Mouse (Mus musculus) urinary bladder, adult 18-20 months (tissue): ENCODE measurements around the gene Gm853.
"Not testable (repeated sequence)": the region's sequence is repeated elsewhere in the genome, so short reads cannot be mapped to it uniquely, and the experiment has no call there.

Experiments used
- DNase-seq, 2 experiments: peaks; one replicate each; pipeline ENCODE4 v3.0.0; 2022; ENCODE audit warnings: low spot score in 2 of 2, mixed read lengths in 2 of 2

Gene Gm853

DNA sequence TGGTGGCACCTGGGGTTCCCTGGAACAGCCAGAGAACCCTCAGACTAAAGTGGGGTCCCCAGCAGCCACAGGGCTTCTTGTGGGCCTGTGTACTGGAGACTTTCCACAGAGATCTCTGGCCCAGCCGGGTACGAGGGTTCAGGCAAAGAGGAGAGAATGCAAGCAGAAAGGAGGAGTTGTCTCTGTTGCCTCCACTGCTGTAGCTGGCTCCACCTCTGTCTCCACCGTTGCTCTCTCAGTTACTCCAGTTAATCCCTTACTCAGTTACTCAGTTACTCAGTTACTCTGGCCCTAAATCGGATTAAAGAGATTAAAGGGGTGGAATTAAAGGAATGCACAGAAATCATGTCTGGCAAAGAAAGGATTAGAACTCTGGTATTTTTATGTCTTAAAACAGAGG is at the start of gene Gm853:
Gene Gm853 (minus strand): TSS at position 223 of the 400 bp plus-strand sequence.
- DNase-seq, result no peak

DNA sequence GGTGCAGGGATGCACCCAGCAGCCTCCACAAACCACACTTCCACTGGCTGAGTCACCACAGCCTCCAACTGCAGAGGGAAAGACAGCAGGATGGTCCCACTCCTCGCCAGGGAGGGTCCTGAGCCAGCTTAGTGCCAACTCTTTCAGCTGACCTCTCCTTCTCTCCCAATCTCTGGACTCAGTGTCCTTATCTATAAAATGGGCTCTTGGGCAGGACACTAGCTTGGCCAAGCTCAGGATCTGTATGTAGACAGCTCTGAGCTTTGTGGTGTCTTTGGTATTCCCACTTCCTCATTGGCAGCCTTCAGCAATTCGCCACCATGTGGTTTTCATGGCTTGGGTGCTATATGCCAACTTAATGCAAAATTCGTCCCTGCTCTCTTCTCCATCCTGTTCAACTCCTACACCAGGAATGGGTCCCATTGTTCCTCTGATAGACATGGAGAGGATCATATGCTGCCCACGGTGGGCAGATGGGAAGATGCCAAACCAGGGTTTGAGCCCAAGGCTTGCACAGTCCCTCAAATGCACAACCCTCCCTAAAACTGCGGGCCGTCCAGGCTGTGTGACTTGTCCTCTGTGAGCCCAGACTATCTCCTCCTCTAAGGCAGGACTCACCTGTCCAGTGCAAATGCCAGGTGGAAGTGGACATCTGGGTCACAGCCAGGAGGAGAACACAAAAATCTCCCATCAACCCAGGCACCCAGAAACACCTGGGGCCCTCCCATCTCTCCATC is 48.6 kb upstream of the Gm853 start:
- no peak for DNase-seq

DNA sequence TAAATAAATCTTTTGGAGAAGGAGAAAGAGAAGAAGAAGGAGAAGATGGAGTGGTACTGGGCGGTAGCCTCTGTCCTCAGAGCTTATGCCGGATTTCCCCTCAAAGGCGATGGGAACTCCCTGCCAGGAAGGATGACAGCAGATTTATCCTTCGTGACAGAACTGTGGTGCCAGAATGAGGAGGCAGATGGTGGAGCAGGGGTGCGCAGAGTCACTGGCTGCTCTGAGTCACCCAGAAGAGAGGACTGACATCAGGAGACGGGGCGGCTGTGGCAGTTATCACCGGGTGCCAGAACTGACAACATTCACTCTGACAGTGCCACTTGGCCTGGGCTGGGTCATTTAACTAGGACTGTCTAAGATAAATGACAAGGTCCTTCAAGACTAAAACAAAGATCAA is 47.9 kb upstream of the Gm853 start:
- no peak for DNase-seq

DNA sequence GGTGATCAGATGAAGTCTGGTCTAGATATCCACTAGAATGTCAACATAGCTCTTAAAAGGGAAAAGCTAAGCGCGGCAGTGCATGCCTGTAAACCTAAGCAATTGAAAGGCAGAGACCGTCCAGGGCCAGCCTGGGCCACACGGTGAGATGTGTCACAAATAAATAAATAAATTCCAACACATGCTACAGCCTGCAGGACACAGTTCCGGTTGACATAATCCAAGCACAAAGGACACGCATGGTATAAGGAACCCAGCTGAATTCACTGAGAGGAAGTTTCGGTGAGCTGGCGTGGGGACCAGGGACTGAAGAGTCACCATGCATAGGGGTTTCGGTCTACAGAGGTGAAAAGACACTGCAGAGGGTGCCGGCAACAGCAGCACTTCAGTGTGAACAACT is 46.5 kb upstream of the Gm853 start:
- DNase-seq, result peak in 1 of 2 experiments; percentile 49

DNA sequence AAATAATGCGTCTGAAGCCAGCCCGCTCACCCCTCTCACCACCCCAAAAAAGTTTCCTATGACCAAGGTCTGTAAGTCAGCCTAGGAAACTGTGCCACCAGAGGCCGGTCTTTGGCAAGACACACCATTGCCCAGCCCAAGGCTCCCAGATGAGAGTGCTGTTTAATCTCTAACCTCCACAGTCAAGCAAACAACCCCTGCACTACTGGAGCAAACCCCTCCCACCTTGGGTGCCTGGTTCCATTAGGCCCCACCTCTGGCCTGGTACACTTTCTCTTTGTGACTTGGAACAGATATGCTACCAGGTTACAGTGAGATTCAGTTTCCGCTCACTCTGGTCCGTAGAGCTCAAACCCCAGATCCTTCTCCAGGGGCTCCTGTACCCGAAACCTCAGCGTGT is 44.9 kb upstream of the Gm853 start:
- DNase-seq, result peak in 1 of 2 experiments; percentile 29

DNA sequence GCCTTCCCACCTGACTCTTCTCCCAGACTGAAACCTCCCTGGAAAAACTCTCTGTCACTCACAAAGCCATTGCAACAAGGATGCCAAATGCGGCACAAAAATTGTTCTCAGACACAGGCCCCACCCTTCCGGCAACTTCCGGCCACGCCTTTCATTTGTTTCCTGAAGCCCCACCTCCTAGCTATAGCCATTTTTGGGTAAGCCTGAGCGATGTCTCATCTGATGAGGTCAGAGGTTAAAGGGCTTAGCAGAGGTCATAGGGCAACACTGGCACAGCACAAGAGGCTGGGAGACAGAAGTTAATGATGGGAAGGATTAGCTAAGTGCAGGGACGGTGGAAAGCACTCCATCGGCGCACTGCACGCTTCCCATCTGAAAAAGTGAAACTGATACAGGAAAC is 44.4 kb upstream of the Gm853 start:
- DNase-seq, result no peak

DNA sequence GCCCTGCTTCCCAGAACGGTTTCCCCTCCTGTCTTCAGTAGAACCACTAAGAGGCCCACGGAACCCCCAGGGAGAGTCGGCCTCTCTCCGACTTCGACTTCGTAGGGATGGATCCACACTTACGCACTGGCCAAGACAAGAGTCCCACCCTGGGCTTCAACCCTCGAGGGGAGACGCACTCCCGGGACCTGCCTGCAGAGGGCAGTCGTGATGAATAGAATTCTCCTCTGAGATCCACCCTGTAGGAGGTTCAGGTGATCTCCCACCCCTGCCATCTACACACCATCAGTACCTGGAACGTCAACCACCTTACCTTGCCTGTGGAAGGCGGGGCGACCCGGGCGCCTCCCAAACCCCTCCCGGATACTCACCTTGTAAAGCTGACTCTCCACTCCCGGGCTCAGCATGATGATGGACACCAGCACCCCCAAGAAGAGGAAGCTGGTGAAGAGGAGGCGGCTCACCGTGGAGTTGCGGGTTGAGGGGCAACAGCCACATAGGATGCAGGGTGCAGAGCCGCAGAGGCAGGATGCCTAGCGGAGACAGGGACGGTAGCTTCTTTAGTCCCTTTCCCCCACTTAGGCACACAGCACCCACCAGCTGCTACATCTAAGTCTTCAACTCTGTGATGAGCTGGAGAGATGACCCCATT is 42.6 kb upstream of the Gm853 start:
- DNase-seq, result peak in 1 of 2 experiments; percentile 75

DNA sequence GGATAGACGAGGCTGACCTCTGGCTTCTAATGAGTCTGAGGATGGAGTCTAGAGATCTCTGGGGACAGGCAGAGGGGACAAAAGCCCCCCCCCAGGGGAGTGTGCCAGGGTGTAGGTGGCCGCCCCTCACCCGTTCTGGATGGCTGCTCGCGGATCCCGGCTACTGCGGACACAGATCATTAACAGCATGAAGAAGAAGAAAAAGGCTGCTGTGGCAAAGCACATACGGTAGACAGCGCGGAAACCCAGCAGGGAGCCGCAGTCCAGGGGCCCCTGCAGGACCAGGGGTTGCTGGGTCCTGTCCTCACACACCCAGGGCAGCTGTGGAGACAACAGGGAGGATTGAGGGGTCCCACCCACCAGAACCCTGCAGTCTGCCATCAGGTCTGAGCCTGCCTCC is 41.9 kb upstream of the Gm853 start:
- no peak for DNase-seq

DNA sequence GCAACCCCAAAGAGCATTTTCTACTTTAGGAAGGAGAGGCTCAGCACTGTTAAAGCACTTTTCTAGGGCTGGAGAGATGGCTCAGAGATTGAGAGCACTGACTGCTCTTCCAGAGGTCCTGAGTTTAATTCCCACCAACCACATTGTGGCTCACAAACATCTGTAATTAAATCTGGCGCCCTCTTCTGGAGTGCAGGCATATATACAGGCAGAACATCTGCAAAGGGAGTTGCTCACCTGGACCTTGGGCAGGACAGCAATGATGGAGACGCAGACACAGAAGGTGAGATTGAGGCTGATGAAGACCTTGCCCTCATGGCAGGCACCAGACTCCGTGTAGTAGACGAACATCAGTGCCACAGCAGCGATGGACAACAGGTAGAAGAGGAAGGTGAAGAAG is 38.2 kb upstream of the Gm853 start:
- DNase-seq, result no peak

DNA sequence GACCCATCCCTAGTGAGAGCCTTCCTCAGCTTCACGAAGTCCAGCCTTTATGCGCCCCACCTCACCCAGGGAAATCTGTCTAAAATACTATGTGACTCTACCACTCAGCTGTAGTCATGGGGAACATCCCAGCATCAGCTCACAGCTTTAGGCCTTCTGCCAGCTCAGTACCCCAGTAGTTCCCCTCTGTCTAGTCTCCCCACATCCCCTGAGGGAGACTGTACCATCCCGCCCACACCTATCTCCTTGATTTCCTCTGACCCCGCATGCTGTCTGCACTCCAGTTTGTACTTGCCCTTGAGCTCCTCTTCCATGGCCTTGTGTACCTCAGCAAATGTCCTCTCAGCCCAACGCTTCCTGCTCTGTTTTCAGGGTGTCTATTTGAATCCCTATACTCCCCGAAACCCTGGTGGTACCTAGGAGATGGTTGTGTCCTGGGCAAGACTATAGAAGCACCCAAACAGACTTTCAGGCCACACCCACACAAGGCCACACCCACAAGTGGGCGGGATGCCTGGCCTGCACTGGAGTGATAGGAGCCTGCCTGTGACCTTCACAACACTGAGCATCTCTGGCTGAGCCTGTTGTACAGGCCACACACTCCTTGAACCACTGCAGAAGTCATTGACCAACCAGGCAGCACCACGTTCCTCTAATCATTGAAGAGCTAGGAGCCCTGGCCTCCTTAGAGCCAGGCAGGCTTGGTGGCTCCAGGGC is 30.4 kb upstream of the Gm853 start:
- DNase-seq, result no peak

DNA sequence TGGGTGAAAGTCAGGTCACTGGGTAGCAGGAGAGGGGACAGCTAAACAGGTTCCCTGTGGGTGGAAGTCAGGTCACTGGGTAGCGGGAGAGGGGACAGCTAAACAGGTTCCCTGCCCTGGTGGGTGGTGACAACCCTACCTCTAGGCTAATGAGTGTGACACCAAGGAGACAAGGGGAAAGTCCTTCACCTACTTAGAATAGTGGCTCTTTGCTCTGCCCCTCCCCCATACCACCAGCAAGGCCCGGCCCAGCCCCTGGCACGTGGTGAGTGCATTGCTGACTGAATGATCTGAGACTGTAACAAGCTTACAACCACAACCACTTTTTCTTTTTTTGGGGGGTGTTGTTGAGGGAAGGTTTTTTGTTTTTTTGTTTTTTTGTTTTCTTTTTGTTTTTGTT is 29.6 kb upstream of the Gm853 start:
- no peak for DNase-seq

DNA sequence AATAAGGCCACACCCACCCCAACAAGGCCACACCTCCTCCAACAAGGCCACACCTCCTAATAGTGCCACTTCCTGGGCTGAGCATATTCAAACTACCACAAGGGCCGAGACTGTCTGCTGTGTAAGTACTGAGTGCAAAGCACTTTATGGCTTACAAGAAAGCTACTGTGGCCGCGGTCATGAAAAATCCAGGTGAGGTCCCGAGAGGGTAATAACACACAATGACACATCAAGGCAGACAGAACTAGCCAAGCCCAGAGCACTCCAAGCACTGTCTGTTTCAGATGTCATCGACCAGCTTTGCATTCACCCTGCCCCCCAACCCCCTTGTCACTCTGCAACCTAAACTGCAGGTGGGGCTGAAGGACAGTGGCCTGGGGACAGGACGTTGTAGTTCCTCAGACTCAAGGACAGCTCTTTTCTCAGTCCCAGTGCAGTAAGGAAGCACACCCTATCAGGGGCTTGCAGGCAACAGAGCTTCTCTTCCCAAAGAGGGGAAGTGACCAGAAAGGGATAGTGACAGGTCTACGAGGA is 29.0 kb upstream of the Gm853 start:
- DNase-seq, result no peak

DNA sequence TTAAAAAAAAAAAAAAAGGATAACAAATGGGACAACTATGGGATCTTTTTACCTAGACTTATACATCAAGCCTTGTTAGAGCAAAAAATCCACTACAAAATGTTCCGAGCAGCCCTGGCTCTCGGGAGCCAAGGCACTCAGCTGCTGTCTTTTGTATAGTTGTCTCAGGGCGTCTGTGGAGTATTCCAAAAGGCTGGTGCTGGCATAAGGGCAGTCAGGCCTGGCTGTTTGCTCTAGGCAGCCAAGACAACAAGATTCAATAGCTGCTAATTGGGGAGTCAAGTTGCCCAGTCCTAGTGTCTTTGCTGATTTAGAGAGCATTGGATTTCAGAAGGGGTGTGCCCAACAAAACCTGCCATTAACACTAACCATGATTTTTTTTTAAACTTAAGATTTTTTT is 26.4 kb upstream of the Gm853 start:
- DNase-seq, result no peak

DNA sequence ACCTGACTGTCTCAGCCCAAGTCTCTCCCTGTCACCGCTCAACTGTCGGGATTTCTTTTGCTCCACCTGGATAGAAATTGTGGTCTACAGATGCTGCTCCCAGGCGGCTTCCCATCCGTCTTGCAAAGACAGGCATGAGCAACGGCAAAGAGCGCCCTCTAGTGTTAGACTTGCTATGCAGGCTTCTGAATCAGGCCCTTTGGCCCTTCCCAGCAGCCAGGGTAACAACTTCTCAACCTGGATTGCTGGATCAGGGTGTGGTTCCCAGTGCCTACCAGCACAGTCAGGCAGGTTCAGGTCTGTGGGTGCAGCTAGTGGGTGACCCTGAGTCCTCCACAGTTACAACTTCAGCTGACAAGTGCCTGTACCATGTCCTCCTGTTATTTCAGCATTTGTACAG is 23.9 kb upstream of the Gm853 start:
- peak; percentile 27 to 30 for DNase-seq

DNA sequence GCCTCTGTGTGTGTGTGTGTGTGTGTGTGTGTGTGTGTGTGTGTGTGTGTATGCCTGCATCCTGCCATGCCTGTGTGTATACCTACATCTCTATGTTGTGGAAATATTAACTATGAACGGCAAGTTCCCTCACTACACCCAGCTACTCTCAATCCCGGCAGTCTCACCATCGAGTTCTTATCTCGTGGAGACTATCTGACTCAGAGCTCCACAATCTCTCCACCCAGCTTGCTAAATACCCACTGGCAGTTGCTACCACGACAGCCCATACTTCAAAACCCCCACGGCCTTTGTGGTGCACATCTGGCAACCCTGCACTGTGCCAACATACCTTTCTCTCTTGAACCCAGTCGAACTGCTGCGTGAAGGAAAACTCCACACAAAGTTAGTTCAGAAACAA is 22.5 kb upstream of the Gm853 start:
- no peak for DNase-seq

DNA sequence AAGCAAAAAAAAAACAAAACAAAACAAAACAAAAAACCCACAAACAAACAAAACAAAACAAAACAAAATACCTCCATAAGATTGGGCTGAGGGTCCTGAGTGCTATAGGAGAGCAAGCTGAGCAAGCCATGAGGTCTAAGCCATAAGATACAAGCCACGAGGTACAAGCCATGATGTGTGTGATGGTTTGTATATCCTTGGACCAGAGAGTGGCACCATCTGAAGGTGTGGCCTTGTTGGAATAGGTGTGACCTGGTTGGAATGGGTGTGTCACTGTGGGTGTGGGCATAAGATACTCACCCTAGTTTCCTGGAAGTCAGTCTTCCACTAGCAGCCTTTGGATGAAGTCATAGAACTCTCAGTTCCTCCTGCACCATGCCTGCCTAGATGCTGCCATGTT is 21.4 kb upstream of the Gm853 start:
- not testable (repeated sequence) for DNase-seq

DNA sequence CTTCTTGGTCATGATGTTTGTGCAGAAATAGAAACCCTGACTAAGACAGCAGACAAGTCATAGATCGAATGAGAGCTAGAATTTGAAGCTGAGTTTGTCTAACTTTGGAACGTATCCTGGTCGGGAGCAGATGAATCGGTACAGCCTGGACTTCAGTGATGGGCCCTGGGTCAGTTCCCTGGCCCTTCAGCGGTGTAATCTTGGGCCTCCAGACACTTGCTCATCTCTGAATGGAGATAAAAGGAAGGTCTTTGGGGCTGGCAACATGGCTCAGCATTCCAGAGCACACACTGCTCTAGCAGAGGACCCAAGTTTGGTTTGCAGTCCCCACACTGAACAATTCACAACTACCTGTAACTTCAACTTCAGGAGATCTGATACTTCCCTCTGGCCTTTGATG is 20.8 kb upstream of the Gm853 start:
- DNase-seq, result no peak

DNA sequence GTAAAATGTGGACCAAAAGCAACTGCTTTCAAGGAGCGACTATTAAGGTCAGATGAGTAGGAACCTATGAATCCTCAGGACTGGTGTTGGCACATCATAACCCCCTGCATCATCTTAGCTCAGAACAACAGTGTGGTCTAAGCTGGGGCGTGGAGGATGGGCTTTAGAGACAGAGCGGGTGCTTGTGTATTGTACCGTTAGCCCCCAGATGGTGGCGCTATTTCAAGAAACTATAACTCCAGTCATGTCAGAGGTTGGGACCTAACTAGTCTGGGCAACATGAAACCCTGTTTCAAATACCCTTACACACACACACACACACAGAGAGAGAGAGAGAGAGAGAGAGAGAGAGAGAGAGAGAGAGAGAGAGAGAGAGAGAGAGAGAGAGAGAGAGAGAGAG is 18.5 kb upstream of the Gm853 start:
- DNase-seq, result no peak

DNA sequence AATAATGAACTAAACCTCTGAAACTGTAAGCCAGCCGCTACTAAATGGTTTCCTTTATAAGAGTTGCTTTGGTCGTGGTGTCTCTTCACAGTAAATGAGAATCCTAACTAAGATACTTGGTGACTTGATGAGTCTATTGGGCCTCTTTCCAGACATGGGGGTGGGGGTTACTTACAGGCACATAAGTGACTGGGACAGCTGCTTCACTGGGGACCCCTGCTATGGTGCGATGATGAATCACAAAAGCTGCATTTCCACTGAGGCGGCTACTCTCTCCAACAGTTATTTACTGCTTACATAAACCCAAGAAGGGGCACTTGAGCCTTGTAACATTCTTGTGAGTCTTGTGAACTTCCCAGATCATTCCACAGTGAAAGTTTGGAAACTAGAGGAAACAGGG is 15.4 kb upstream of the Gm853 start:
- no peak for DNase-seq

DNA sequence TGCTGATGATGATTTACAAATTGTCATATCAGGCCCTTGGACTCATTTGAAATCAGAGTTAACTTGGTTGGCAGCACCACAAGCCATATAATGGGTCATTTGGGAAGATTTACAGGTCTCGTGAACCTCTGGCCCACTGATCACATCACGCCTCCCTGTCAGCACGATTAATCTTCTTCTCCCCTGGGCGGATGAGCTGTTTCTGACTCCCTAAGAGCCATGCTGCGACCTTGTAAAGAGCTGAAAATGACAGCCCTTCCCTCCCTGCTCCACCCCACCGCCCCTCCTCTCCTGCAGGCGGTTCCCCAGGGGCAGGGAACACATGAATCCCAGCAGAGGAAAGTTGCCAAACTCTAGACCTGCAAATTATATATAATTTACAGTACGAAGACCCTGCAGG is 14.2 kb upstream of the Gm853 start:
- no peak for DNase-seq

DNA sequence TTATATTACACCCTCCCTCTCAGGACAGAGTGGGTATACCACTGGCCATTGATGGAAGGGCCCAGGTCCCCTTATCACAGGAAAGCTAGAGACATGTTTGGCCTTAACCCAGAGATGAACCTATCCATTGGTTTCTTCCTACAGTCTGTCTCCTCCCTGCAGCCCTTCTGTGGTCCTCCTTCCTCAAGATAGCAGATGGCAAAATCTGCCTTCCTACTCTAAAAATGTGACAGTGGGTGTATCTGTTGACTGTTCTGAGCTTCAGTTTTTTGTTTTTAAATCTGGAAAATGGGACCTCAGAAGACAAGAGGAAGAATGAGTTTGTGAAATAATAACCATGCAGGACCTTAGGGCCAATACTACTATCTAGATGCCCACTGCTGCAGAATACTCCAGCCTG is 1.9 kb upstream of the Gm853 start:
- DNase-seq, result no peak

DNA sequence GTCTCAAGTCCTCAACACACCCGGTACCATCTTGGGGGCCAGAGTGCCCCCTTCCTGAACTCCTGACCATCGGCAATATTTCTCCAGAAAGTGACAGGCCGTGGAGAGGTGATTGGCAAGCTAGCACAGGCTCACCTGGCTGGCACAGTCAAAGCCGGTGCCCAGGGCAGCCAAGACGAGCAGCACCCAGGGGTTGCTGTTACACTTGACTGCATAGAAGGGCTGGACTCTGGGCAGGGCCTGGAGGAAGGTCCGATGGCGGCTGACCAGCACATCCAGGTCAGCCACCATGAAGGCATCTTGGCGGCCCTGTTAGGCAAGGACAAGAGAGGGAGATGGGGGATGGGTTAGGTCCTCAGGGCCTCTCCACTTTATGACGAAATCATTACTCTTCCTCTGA is 2.0 kb downstream of the Gm853 start:
- DNase-seq, result no peak

DNA sequence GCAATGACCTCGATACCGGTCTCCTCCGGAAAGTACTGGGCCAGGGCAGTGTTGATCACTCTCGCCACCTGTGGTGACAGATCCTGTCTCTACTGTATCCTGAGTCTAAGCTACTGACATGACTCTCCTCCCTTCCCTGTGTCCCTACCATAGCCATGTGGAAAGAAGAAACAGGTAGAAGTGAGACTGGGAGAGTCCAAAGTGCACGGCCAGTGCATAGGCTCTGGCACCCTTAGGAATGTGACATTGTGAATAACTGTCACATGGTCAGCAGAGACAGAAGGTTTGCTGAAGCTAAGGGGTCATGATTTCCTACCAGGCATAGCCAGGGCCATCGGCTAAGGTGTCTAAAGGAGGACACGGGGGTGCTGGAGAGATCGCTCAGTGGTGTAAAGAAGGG is 6.8 kb downstream of the Gm853 start:
- DNase-seq, result no peak
